Mouse (Mus musculus) liver, embryonic 13.5 days (tissue): ENCODE data around the gene Clnk. TPM values are rescaled to one million over a fixed set of nuclear protein-coding genes. Genes with fewer than 3 reads are reported as not detected.

Source experiments
- ATAC-seq: fragments of 200-750 bp; cut with Nextera tagmentation; 2 replicates; pipeline ENCODE4 v1.8.0; 2017; ENCODE audit warnings: low read depth, mild to moderate bottlenecking, moderate number of reproducible peaks, moderate library complexity
- DNase-seq: peaks from one replicate; pipeline ENCODE4 v3.0.0; 2022
- H3K27ac ChIP-seq: fragments of 300-500 bp; sonication (generic); 2 replicates; pipeline ENCODE4 v1.5.1; 2015; ENCODE audit warnings: moderate library complexity, mild to moderate bottlenecking, inconsistent platforms
- H3K27me3 ChIP-seq: fragments of 300-500 bp; sonication (generic); 2 replicates; pipeline ENCODE4 v1.6.1; 2015; ENCODE audit warnings: mild to moderate bottlenecking, inconsistent platforms
- H3K36me3 ChIP-seq: fragments of 300-500 bp; sonication (generic); 2 replicates; pipeline ENCODE4 v1.6.1; 2015; ENCODE audit warnings: mild to moderate bottlenecking, inconsistent platforms
- H3K4me1 ChIP-seq: fragments of 300-500 bp; sonication (generic); replicated peaks from 2 replicates; pipeline ENCODE4 v1.6.1; 2015; ENCODE audit warnings: inconsistent platforms
- H3K4me2 ChIP-seq: fragments of 300-500 bp; sonication (generic); 2 replicates; pipeline ENCODE4 v1.6.1; 2015; ENCODE audit warnings: inconsistent platforms, mild to moderate bottlenecking, moderate library complexity
- H3K4me3 ChIP-seq: fragments of 300-500 bp; sonication (generic); replicated peaks from 2 replicates; pipeline ENCODE4 v1.5.1; 2015; ENCODE audit warnings: mild to moderate bottlenecking, inconsistent platforms
- H3K9ac ChIP-seq: fragments of 300-500 bp; sonication (generic); 2 replicates; pipeline ENCODE4 v1.6.1; 2015; ENCODE audit warnings: mild to moderate bottlenecking, inconsistent platforms
- H3K9me3 ChIP-seq: fragments of 300-500 bp; sonication (generic); replicated peaks from 2 replicates; pipeline ENCODE4 v1.6.1; 2016; ENCODE audit warnings: inconsistent platforms
- WGBS: fragments of 180-500 bp; shearing (Covaris S2); methylation state at CpG from one replicate; pipeline ENCODE4 v1.1.7; 2015; ENCODE audit not compliant: insufficient replicate concordance; 5-methylcytosine and 5-hydroxymethylcytosine counted together
- polyA plus RNA-seq: library from polyadenylated mRNA; unstranded; fragments of >200 nt; fragmentation: Nextera tagmentation; extraction: Ambion mirVana; gene quantifications from 2 replicates; pipeline ENCODE4 v1.2.1, GENCODE M21; 2015

The Clnk gene
- polyA plus RNA-seq, 1 experiment from 2014 or later: not detected

DNA sequence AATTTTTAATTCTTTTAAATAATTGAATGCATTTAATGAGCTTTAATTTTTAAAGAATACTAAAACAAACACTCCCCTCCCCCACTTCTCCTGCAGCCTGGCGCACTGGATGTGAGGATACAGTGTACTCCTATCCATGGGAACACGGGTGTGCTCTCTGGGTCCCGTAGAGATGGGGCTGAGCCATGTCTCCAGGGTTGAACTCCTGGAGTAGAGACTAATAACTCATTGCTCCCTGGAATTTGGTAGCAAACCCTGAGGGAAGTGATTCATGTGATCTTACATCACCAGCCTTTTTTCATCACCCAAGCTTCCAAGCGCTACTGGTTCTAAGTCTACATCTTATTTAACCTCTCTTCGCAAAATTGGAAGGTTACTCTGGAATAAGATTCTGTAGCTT is 87.8 kb downstream of the Clnk start:
- Histone ChIP-seq H3K4me3 (no peak overlapping the region), H3K27me3 (no peaks in the 10 kb centered on the region), H3K36me3 (no peaks in the 10 kb centered on the region), H3K4me2 (no peak overlapping the region), H3K4me1 (no peaks in the 10 kb centered on the region), H3K9me3 (no peaks in the 10 kb centered on the region), H3K27ac (no peak overlapping the region), H3K9ac (no peak overlapping the region)
- no peak for ATAC-seq
- 72% methylated on average over 5 of the region's 5 CpGs for WGBS
- DNase-seq: no peak

DNA sequence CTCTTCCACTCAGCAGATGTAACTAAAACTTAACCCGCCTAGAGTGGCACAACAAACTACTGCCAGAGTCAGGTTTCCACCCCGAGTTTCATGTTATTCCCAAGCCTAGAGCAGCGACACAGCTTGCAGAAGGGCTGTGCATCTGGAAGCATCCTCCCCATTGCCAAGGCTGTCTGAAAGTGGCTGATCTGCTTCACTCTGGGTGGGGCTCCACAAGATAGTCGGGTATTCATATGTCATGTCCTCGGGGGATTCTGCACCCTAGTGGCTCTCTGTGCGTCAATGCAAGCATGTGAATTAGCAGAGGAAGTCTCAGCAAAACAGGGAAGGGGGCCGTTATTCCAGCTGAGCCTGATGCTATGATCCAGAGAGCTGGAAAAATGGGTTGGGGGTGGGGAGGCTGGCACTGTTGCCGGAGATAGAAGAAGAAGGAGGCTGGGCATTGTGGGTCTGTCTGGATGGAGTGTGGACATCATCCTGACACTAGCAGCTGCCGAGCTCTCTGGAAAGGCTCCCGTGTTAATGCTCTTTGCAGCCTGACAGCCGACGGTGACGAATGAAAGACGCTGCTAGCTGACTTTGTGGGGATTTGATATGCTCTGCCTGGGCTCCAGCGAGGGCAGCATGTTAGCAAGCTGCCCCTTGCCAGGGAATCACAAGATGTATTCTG is 88.6 kb downstream of the Clnk start:
- no peak overlapping the region for H3K9ac ChIP-seq
- H3K4me2 ChIP-seq: no peak overlapping the region
- no peaks in the 10 kb centered on the region for H3K36me3 ChIP-seq
- H3K4me3 ChIP-seq: no peak overlapping the region
- ATAC-seq (no peak), DNase-seq (no peak)
- no peaks in the 10 kb centered on the region for H3K9me3 ChIP-seq
- WGBS: 41% methylated on average over 15 of the region's 15 CpGs
- no peaks in the 10 kb centered on the region for H3K4me1 ChIP-seq
- H3K27ac ChIP-seq: no peak overlapping the region
- no peaks in the 10 kb centered on the region for H3K27me3 ChIP-seq

GRCm38 (mm10) chr5:38786126-38786525 is 90.5 kb downstream of the Clnk start:
- no peaks in the 10 kb centered on the region for H3K4me1 ChIP-seq
- no peak for DNase-seq
- H3K27me3 ChIP-seq: no peaks in the 10 kb centered on the region
- no peak overlapping the region for H3K27ac ChIP-seq
- no peak overlapping the region for H3K4me2 ChIP-seq
- H3K4me3 ChIP-seq: no peak overlapping the region
- no peaks in the 10 kb centered on the region for H3K36me3 ChIP-seq
- ATAC-seq: no peak
- WGBS: 76% methylated on average over 15 of the region's 15 CpGs
- H3K9ac ChIP-seq: no peak overlapping the region
- H3K9me3 ChIP-seq: no peaks in the 10 kb centered on the region

GRCm38 (mm10) chr5:38785686-38786085 is 90.9 kb downstream of the Clnk start:
- Histone ChIP-seq H3K4me1 (no peaks in the 10 kb centered on the region), H3K9ac (no peak overlapping the region), H3K9me3 (no peaks in the 10 kb centered on the region), H3K4me3 (no peak overlapping the region), H3K4me2 (no peak overlapping the region), H3K27me3 (no peaks in the 10 kb centered on the region), H3K27ac (no peak overlapping the region), H3K36me3 (no peaks in the 10 kb centered on the region)
- ATAC-seq (no peak), DNase-seq (no peak)
- 70% methylated on average over 8 of the region's 8 CpGs for WGBS

DNA sequence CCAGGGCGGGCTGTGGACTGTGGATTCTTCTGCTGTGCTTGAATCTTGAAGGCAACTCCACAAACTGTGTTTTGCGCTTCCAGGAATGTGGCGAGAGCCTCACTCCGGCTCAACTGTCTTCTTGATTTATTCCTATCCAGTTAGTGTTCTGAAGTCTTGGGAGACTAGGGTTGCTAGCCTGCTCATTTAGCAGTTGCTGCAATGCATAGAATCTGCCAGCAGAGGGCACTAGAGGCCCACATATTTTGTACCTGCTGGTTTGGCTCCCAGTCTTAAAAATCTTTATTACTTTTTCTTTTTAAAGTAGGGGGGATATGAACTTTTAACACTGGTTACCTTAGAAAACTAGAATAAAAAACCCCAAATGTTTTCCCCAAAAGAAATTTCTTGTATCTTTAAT is 94.8 kb downstream of the Clnk start:
- no peaks in the 10 kb centered on the region for H3K27me3 ChIP-seq
- DNase-seq (no peak), ATAC-seq (no peak)
- H3K4me1 ChIP-seq: no peaks in the 10 kb centered on the region
- H3K4me3 ChIP-seq: no peak overlapping the region
- H3K4me2 ChIP-seq: no peak overlapping the region
- H3K27ac ChIP-seq: no peak overlapping the region
- no peaks in the 10 kb centered on the region for H3K9me3 ChIP-seq
- 30% methylated on average over 4 of the region's 4 CpGs for WGBS
- H3K9ac ChIP-seq: no peak overlapping the region
- no peaks in the 10 kb centered on the region for H3K36me3 ChIP-seq

DNA sequence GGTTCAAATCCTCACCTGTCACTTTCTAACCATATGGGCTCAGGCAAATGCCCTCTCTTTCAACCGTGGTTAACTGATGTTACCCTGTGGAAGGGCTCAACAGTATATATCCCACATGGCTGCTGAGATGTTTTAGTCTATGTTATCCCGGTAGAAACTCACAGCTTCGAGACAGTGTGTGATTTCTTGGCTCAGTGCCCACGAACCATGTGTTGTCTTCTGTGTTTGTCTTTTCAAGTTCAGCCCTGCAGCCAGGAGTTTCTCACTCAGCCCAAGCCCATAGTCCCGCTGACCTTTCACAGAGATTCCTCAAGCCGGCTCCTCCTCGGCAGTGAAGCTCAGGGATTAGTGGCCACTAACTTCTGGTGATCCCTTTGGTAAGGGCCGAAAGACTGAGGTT is 96.0 kb downstream of the Clnk start:
- no peak for DNase-seq
- H3K36me3 ChIP-seq: no peaks in the 10 kb centered on the region
- H3K4me3 ChIP-seq: no peak overlapping the region
- no peak overlapping the region for H3K4me2 ChIP-seq
- no peaks in the 10 kb centered on the region for H3K9me3 ChIP-seq
- no peak for ATAC-seq
- WGBS: 60% methylated on average over 8 of the region's 8 CpGs
- no peaks in the 10 kb centered on the region for H3K27me3 ChIP-seq
- H3K9ac ChIP-seq: no peak overlapping the region
- H3K4me1 ChIP-seq: no peaks in the 10 kb centered on the region
- no peak overlapping the region for H3K27ac ChIP-seq

DNA sequence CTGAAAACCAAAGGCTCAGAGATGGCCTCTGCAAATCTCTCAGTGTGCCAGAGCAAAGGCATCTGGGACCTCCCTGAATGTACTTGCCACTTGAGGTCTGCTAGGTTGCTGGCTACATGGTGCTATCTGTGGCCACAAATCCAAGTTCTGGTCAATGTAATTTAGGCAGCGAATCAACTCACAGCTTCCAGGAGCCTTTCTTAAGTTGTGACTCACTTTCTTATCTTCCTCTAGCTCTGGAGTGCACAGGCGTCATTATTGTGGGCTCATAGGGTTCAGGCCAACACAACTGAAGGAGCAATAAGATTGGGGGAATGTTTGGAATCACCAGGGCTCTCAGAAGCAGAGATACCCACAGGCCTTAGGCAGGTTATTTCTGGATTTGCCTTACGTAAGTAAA is 96.6 kb downstream of the Clnk start:
- Histone ChIP-seq H3K9me3 (no peaks in the 10 kb centered on the region), H3K4me3 (no peak overlapping the region), H3K4me1 (no peaks in the 10 kb centered on the region), H3K9ac (no peak overlapping the region), H3K4me2 (no peak overlapping the region), H3K27me3 (no peaks in the 10 kb centered on the region), H3K27ac (no peak overlapping the region), H3K36me3 (no peaks in the 10 kb centered on the region)
- ATAC-seq: no peak
- 47% methylated on average over 3 of the region's 3 CpGs for WGBS
- no peak for DNase-seq

DNA sequence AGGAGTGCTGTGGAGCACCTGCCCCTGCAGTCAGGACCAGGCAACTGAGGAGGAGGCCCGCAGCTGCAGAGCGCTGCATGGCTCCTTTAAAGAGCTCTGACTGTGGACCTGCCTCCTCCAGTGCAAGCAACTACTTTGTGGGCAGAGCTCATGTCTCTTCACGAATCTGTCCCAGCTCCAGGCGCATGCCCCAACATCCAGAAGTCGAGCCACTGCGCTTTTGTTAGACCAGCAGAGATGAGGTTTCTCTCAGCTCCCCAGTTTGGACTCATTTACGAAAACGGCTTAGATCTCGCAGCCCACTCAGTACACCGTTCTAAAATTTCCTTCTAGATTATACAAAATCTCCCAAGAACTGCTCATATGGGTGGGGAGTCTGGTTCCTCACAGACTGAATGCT is 101.1 kb downstream of the Clnk start:
- ATAC-seq (no peak), DNase-seq (no peak)
- no peaks in the 10 kb centered on the region for H3K4me1 ChIP-seq
- no peaks in the 10 kb centered on the region for H3K9me3 ChIP-seq
- no peaks in the 10 kb centered on the region for H3K36me3 ChIP-seq
- H3K27ac ChIP-seq: no peak overlapping the region
- H3K27me3 ChIP-seq: no peaks in the 10 kb centered on the region
- H3K4me3 ChIP-seq: no peak overlapping the region
- H3K9ac ChIP-seq: no peak overlapping the region
- H3K4me2 ChIP-seq: no peak overlapping the region
- WGBS: 60% methylated on average over 10 of the region's 10 CpGs

DNA sequence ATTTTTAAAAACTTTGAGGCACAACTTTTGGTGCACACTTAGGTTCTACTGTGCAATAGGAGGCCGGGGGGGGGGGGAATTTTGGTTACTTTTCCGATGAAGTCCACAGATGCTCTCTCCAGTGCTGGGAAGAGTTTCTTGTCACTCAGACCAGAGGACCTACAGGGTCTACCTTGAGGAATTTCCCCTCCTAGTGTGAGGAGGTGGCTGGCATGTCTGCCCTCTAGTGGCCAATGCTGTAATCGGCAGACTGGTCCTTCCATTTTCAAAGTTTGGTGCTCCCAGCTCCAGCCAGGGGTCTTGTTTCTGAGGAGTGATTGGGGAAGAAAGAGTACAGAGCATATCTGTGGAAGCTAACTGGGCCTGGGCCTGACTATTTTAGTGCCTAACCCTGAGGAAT is 121.7 kb downstream of the Clnk start:
- H3K4me2 ChIP-seq: no peak overlapping the region
- no peak for DNase-seq
- 7% methylated on average over 3 of the region's 3 CpGs for WGBS
- H3K4me3 ChIP-seq: no peak overlapping the region
- H3K9me3 ChIP-seq: no peaks in the 10 kb centered on the region
- no peaks in the 10 kb centered on the region for H3K4me1 ChIP-seq
- H3K27me3 ChIP-seq: no peaks in the 10 kb centered on the region
- H3K27ac ChIP-seq: no peak overlapping the region
- H3K36me3 ChIP-seq: no peaks in the 10 kb centered on the region
- no peak for ATAC-seq
- no peak overlapping the region for H3K9ac ChIP-seq

DNA sequence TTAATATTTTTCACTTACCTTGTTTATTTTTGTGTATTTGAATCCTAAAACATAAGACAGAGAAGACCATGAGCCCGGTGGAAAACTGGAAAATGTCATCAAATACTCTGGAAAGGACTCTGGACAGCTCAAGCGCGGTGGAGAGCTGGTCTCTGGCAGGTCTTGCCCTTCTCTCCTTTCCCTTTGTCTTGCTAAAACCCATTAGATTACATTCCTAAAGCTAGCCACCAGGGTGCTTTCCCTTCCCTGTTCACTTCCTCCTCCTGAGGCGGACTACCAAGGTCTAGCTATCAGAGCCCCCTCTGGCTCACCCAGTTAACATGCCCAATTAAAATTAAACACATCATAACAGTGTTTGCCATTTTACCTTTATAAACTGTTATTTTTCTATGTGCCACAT is 123.9 kb downstream of the Clnk start:
- Histone ChIP-seq H3K9me3 (no peaks in the 10 kb centered on the region), H3K36me3 (no peaks in the 10 kb centered on the region), H3K27ac (no peak overlapping the region), H3K4me3 (no peak overlapping the region), H3K4me2 (no peak overlapping the region), H3K4me1 (no peaks in the 10 kb centered on the region), H3K9ac (no peak overlapping the region), H3K27me3 (no peaks in the 10 kb centered on the region)
- ATAC-seq: no peak
- no peak for DNase-seq
- WGBS: 19% methylated on average over 4 of the region's 4 CpGs

- Histone ChIP-seq H3K4me3 (no peak overlapping the region), H3K9ac (no peak overlapping the region), H3K36me3 (no peaks in the 10 kb centered on the region), H3K4me2 (no peak overlapping the region), H3K27me3 (no peaks in the 10 kb centered on the region), H3K9me3 (no peaks in the 10 kb centered on the region), H3K27ac (no peak overlapping the region), H3K4me1 (no peaks in the 10 kb centered on the region)
- WGBS: 58% methylated on average over 11 of the region's 11 CpGs
- DNase-seq (no peak), ATAC-seq (no peak)
Observed at GRCm38 (mm10) chr5:38708940-38709581, 167.6 kb downstream of the Clnk start.

DNA sequence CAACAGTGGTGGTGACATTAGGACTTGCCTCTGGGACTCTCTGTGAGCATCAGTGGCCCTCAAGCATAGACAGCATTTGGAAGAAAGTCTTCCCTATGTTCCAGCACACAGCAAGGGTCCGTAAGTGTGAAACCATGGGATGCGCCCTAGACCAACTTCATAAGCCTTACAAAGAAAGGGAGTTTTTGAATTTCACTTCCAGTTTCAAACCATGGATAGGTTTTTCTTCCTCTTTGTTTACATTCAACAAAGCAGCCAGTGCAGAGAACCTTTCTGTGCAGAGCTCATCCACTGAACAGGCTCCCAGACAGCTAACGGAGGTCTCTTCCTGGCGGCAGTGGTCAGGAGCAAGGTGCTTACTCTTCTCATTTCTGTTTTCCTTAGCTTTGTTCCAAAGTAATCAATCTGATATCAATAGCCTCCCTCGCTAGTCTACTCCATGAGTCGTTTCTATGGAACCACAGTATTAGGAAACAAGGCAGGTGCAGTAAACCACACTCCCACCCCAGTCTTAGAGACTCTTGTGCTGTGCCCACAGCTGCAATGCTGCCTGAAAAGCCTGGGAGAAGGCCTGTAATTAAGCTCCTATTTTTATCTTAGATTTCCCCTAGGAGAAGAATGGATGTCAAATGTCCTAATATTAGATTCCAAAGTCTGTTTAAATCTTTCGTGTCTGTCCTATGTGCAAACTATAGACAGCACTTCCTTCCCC is 169.1 kb downstream of the Clnk start:
- ATAC-seq: no peak
- Histone ChIP-seq H3K4me1 (no peaks in the 10 kb centered on the region), H3K4me3 (no peak overlapping the region), H3K27ac (no peak overlapping the region), H3K4me2 (no peak overlapping the region), H3K9me3 (no peaks in the 10 kb centered on the region), H3K9ac (no peak overlapping the region), H3K36me3 (no peaks in the 10 kb centered on the region), H3K27me3 (no peaks in the 10 kb centered on the region)
- WGBS: 62% methylated on average over 7 of the region's 7 CpGs
- no peak for DNase-seq
